Mouse (Mus musculus) gastrocnemius, postnatal 36 days (tissue): ENCODE data around the gene Eaf1. TPM values are rescaled to one million over a fixed set of nuclear protein-coding genes. Genes with fewer than 3 reads are reported as not detected.
A peak's percentile ranks its signal among the peaks of the same experiment; 100 is the strongest.

Source experiments
- DNase-seq, 2 experiments: peaks; one replicate each; pipeline ENCODE4 v3.0.0; 2022
- intact Hi-C: fragments of 180-260 bp; cut with DNase I; formaldehyde crosslinking; loops from one replicate; pipeline ENCODE4 v1.15.1; 2025
- total RNA-seq, 2 experiments: library from RNA; stranded (reverse); gene quantifications; 2 replicates each; pipeline ENCODE4 v1.2.3; 2021

Eaf1 gene
- total RNA-seq, 2 experiments from 2014 or later = 10.5 to 11.7 TPM

DNA sequence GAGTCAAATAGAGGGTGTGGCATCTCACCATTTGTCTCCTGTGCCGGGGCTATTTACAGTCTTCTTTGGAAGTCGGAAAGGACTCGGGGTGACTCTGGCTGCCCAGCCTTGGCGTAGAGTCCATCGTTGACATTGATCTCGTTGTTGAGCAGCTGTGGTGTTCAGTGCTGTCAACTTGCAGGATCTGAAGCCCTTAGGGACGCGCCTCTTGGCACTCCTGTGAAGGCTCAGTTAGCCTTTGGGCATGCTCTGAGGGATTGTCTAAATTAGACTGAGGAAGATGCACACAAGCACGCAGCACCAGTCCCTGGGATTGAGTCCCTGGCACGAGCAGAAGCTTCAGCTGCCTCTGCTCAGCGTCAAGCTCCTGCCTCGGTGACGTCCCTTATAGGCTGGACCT is 9.2 kb downstream of the Eaf1 start:
- intact Hi-C loops = no loop called here
- peak; percentile 41 to 50 for DNase-seq

DNA sequence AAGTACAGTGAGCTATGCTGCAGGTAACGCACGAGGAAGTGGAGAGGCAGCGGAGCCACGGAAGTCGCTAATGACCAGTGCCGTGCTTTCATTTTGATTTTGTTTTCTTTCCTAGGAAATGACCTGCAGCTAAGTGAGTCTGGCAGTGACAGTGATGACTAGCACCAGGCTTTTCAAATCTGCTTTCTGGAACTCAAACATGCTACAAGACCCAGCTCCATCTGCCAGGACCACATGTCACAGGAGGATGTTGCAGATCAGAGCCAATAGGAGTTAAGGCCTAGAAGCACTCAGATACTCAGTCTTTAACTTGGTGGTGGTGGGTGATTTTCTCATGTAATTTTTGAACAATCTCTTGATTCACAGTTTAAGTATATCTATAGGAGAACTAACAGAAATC is 12.3 kb downstream of the Eaf1 start:
- intact Hi-C loops = no loop called here
- no peak for DNase-seq

DNA sequence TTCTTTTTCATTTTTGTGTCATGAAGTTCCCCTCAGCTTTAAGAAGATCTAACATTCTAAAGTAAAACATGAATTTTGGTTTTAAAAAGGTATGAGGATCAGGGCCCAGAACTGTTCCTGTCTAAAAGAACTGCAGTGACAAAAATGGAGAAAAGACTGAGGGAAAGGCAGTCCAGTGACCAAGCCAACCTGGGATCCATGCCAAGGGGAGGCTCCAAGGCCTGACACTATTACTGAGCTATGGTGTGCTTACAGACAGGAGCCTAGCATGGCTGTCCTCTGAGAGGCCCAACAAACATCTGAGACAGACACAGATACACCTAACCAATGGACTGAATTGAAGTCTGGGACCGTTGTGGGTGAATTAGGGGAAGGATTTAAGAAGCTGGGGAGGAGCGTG is 15.7 kb downstream of the Eaf1 start:
- intact Hi-C loops = no loop called here
- DNase-seq = peak in 1 of 2 experiments; percentile 29

- DNase-seq = no peak
- intact Hi-C loops = no loop called here
These were observed 16.1 kb downstream of the Eaf1 start for GRCm38 (mm10) chr14:31510322-31510721.

- intact Hi-C loops = no loop called here
- no peak for DNase-seq
These were observed 21.7 kb downstream of the Eaf1 start for GRCm38 (mm10) chr14:31515895-31516294.

DNA sequence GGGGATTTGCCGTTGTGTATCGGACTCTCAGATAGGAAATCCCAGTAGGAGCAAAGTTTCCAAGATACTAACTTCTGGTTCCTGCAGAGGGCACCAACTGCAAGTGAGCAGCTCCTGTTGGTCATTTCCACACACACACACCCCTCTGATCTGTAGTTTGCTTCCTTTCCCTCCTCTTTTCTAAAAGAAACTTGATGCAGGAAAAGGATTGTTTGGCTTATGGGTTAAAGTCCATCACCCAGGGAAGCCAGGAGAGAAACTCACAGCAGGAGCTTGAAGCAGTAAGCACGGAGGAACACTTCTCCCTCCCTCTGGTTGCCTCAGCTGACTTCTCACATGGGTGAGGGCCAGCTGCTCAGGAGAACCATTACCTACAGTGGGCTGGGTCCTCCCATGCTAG is 25.0 kb downstream of the Eaf1 start:
- DNase-seq = no peak
- intact Hi-C loops = loop anchor here (2.0 kb wide), 1 partner anchor 86 kb away; no protein-coding TSS in a partner anchor

GRCm38 (mm10) chr14:31521318-31521717 is 27.1 kb downstream of the Eaf1 start:
- DNase-seq = no peak
- intact Hi-C loops = no loop called here

DNA sequence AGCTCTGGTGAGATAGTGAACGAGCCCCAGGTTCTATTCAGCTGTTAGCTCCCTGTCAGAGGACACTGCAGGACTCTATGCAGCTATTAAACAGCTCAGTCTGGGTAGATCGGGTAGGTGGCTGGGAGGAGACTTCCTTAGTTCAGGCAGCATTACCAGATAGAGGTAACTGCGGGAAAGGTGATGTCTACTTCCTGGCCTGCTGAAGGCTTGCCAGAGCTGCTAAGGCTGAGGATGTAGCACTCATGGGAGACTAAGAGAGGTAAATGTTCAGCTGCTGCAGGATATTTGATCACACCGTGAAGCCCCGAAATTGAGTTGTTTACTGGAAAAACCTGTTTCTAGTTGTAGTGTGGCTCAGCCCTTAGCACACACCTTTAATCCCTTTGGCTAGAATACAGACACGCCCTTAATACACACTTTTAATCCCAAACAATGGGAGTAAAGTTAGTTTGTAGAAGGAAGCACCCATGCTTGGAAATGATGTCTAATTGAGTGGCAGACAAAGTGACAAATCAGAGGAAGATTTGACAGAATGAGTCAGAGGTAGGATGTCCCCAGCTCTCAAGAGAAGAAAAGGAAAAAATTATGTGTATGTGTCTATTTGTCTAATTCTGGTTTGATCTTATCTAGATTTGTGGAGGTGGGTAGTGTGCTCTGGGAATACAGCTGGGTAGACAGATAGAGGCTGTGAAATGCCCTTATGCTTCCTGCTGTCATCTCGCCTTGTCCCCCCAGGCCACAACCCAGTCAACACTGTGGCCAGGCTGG is 31.0 kb downstream of the Eaf1 start:
- DNase-seq = no peak
- intact Hi-C loops = no loop called here

- intact Hi-C loops = no loop called here
- no peak for DNase-seq
These were observed 36.6 kb downstream of the Eaf1 start for GRCm38 (mm10) chr14:31530847-31531246.

GRCm38 (mm10) chr14:31531506-31532148 is 37.4 kb downstream of the Eaf1 start:
- intact Hi-C loops = no loop called here
- no peak for DNase-seq

DNA sequence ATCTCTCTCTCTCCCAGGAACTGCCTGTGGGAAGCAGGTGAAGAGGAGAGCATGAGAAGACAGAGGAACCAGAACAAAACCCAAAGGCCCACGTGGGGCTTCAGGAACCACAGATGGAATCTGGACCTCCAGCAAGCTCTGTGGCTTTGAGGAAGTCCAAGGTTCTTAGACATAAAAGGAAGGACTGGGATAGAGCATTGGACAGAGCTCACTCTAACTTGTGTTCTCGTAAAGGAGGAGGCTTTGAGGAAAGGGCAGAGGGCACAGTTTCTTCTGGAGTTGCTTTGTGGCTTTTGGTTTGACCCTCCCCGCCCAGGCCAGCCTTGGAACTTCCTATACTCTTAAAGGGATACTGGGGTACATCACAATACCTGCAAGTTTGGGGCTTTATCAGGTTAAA is 38.5 kb downstream of the Eaf1 start:
- intact Hi-C loops = no loop called here
- no peak for DNase-seq

GRCm38 (mm10) chr14:31537298-31537697 is 43.1 kb downstream of the Eaf1 start:
- intact Hi-C loops = loop anchor here (2.0 kb wide), 1 partner anchor 20 kb away; no protein-coding TSS in a partner anchor
- peak; percentile 10 to 31 for DNase-seq

DNA sequence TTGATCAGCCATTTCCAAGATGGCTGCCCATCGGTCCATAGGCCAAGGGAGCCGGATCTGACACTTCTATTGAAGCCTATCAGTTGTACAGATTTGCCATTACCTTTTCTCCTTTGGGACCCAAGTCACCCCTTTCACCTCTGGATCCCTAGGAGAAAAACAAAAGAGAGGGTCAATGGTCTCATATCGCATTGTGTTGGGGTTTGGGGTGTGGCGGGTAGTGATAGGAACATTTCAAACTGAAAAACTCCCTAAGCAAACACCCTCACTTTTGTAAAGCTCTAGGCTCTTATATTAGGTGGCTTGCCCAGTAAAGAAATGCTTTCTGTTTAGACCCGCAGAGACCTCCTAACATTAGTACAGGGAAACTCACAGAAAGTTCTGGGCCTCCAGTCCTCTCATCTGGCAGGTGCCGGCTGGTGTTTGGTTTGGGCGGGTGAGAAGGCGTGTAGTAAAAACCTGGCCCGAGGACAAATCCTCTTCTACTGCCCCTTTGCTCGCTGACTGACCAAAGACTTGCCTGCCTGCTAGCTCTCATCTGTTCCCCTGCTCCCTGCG is 49.8 kb downstream of the Eaf1 start:
- intact Hi-C loops = no loop called here
- DNase-seq = no peak

- no peak for DNase-seq
- intact Hi-C loops = no loop called here
These were observed 60.8 kb downstream of the Eaf1 start for GRCm38 (mm10) chr14:31555021-31555420.

DNA sequence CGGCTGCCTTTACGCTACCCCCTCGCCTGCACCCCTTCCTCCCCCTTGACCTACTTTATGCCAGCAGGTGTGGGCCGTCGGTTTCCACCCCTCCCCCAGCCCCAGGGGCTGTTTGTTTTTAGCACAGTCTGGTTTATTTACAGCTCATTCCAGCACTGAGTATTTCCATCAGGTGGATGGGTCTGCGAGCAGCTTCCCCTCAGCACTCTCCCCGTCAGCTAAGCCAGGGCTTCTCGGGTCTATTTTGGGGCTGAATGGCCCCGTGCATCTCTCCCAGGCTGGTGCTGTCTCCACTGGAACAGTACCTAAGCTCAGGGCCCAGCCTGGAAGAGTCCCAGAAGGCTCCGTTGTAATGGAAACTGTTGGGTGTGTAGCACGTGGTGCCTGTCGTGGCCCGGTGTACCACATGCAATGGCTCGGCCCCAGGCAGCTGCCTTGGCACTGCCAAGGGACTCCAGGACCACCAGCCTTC is 61.8 kb downstream of the Eaf1 start:
- DNase-seq = peak; percentile 25 to 28
- intact Hi-C loops = loop anchor here (2.0 kb wide), 1 partner anchor 19 kb away; no protein-coding TSS in a partner anchor

DNA sequence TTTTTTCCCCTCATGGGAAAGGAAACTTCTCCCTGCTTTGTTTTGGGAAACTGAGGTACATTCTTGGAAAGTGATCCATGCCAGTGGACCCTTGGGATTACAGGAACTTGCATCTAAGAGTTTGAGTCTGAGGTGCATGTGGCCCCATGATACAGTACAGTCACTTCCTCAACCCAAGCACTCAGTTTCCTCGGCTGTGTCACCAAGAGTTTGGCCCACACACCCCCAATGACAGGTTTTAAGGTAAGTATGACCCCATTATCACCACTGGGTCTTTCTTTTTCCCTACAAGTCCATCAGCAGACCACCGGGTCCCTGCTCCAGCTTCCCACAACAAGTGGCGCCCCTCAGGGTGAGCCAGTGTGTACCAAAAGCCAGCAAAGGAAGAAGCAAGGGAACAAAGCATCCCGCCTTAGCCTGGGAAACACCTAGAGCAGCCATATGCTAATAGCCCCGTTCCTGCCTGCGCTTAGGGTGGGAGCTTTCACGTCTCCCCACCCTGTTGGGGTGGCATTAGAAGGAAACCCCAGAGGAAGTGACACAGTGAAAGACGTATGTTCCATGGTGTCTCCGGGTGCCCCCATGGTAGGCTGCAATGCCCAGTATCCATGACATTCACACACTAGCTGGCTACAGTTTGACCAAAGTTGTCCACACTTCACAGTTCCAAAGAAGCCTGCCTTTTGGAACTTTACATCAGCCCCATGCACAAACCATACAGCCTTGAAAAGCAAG is 62.5 kb downstream of the Eaf1 start:
- intact Hi-C loops = loop anchor here (2.0 kb wide), 1 partner anchor 20 kb away; no protein-coding TSS in a partner anchor

DNA sequence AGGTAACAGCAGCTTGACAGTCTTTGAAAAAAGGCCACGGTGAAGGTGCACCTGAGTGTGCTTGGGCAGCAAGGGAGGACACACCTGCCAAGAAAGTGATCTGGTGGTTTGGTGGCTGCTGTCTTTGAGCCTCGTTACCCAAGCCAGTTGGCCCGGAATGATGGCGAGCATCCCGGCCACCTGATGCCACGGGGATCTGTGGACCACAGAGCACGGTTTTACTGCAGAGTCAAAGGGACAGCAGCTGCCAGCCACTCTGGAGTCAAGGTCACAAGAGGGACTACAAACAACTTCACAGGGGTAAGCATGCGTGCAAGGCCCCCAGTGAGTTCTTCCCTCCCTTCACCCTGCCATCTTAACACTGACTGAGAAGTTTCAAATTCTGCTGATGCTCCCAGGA is 63.1 kb downstream of the Eaf1 start:
- peak; percentile 37 to 46 for DNase-seq
- intact Hi-C loops = loop anchor here (2.0 kb wide), 1 partner anchor 20 kb away; no protein-coding TSS in a partner anchor

More for the DNA sequence above, 62.5 kb downstream of the Eaf1 start:
- DNase-seq = no peak

DNA sequence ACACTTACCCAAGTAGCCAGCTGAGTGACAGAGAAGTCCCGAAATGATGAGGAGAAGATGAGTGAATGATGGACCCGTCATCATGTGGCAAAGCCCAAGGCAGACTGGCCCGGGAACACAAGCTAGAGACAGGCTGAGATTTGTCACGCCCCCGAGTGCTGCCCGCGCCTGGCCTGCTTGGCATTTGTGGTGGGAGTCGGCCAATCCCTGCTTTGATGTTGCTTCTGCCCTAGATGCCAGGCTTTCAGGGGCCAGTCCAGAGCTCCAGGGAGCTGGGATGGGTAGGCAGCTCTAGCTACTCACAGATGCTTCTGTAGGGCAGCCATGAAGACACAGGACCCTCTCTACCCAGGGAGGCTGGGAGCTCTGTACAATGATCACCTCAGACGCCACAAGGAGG is 63.6 kb downstream of the Eaf1 start:
- intact Hi-C loops = loop anchor here (2.0 kb wide), 1 partner anchor 21 kb away; no protein-coding TSS in a partner anchor
- DNase-seq = no peak

DNA sequence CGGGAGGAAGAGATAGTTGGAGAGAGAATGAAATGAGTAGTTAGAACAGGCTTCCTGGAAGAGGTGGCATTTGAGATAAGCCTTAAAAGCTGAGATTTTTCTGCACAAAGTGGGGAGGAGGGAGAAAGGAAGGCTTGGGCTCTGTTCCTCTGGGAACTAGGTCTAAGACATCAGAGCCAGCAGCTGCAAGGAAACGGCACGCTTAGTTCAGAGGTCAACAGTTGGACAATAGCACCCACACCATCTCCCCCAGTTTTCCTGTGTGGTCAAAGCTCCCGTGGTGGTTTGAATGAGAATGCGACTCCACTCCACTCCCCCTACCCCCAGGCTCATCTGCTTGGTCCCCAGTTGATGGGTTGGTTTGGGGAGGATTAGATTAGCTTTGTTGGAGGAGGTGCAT is 65.0 kb downstream of the Eaf1 start:
- no peak for DNase-seq
- intact Hi-C loops = no loop called here
